Mouse (Mus musculus) bone marrow macrophage, adult 2 months (primary cell): Measurements from ENCODE around the gene Acd.

ENCODE experiments used
- CTCF ChIP-seq: IDR thresholded peaks from 2 replicates; pipeline ENCODE4 v1.5.1; 2012; ENCODE audit warnings: low read depth, mild to moderate bottlenecking, low read length, moderate library complexity
- POLR2A ChIP-seq: IDR thresholded peaks from 2 replicates; pipeline ENCODE4 v1.6.1; 2012; ENCODE audit warnings: mild to moderate bottlenecking, low read depth, low read length, borderline replicate concordance

DNA sequence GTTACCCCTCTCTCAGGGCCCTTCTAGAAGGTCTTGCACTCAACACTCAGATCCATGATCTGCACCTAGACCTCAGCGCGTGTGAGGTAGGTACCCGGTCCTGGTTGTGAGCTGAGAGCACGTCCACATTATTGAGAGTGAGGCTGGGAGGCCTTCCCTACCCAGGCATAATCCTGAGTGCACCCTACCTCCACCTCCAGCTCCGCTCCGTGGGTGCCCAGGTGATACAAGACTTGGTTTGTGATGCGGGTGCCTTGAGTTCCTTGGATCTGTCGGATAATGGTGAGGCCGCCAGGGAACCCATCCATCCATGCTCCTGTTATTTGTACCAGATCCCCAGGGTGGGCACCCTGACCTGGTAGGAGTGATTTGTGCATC lies 10.9 kb downstream of the Acd start:
- no peak for TF ChIP-seq CTCF
- no peak for TF ChIP-seq POLR2A
